Mouse (Mus musculus) embryonic facial prominence, embryonic 15.5 days (tissue): ENCODE measurements around the gene Gstp1. TPM values are rescaled to one million over a fixed set of nuclear protein-coding genes. Genes with fewer than 3 reads are reported as not detected.
"Not testable (repeated sequence)": the region's sequence is repeated elsewhere in the genome, so short reads cannot be mapped to it uniquely, and the experiment has no call there.

Source experiments
- ATAC-seq: fragments of 200-750 bp; cut with Nextera tagmentation; 2 replicates; pipeline ENCODE4 v1.8.0; 2017; ENCODE audit warnings: low read depth, moderate TSS enrichment; ENCODE audit not compliant: insufficient number of reproducible peaks, low FRiP score, low TSS enrichment
- H3K27ac ChIP-seq: fragments of 300-500 bp; sonication (generic); replicated peaks from 2 replicates; pipeline ENCODE4 v1.5.1; 2015; ENCODE audit warnings: mild to moderate bottlenecking, inconsistent platforms
- H3K27me3 ChIP-seq: fragments of 300-500 bp; sonication (generic); 2 replicates; pipeline ENCODE4 v1.6.1; 2015; ENCODE audit warnings: inconsistent platforms
- H3K36me3 ChIP-seq: fragments of 300-500 bp; sonication (generic); 2 replicates; pipeline ENCODE4 v1.6.1; 2015; ENCODE audit warnings: mild to moderate bottlenecking, inconsistent platforms
- H3K4me1 ChIP-seq: fragments of 300-500 bp; sonication (generic); 2 replicates; pipeline ENCODE4 v1.6.1; 2015; ENCODE audit warnings: inconsistent platforms
- H3K4me2 ChIP-seq: fragments of 300-500 bp; sonication (generic); replicated peaks from 2 replicates; pipeline ENCODE4 v1.6.1; 2015; ENCODE audit warnings: mild to moderate bottlenecking, inconsistent platforms
- H3K4me3 ChIP-seq: fragments of 300-500 bp; sonication (generic); replicated peaks from 2 replicates; pipeline ENCODE4 v1.5.1; 2015; ENCODE audit warnings: mild to moderate bottlenecking, inconsistent platforms
- H3K9ac ChIP-seq: fragments of 300-500 bp; sonication (generic); 2 replicates; pipeline ENCODE4 v1.6.1; 2015; ENCODE audit warnings: inconsistent platforms
- H3K9me3 ChIP-seq: fragments of 300-500 bp; sonication (generic); replicated peaks from 2 replicates; pipeline ENCODE4 v1.6.1; 2016; ENCODE audit warnings: inconsistent platforms
- WGBS: fragments of 180-500 bp; shearing (Covaris S2); methylation state at CpG from one replicate; pipeline ENCODE4 v1.1.7; 2015; 5-methylcytosine and 5-hydroxymethylcytosine counted together
- polyA plus RNA-seq: library from polyadenylated mRNA; unstranded; fragments of >200 nt; fragmentation: Nextera tagmentation; extraction: Ambion mirVana; gene quantifications from 2 replicates; pipeline ENCODE4 v1.2.1, GENCODE M21; 2015

Gstp1 gene
- polyA plus RNA-seq, 1 experiment from 2014 or later, result 558 TPM

- WGBS, result 87% methylated on average over 8 of the region's 8 CpGs
- H3K4me3 ChIP-seq, H3K4me2 ChIP-seq, H3K9ac ChIP-seq, H3K9me3 ChIP-seq, H3K27ac ChIP-seq, ATAC-seq, H3K27me3 ChIP-seq, H3K36me3 ChIP-seq: not testable (repeated sequence)
- H3K4me1 ChIP-seq, result peaks cover 14% of the 10 kb centered on the region
These were observed 22.5 kb upstream of the Gstp1 start for GRCm38 (mm10) chr19:4060044-4060898.

GRCm38 (mm10) chr19:4059069-4059740 lies 21.4 kb upstream of the Gstp1 start, which contains the start of gene Gstp3:
Gstp3 (minus strand) TSS chr19:4059569.
- whole genome bisulfite sequencing, result 74% methylated on average over 15 of the region's 15 CpGs
- no peak for ATAC-seq

GRCm38 (mm10) chr19:4058581-4058980 lies 20.8 kb upstream of the Gstp1 start:
- H3K9ac ChIP-seq, result no peak overlapping the region
- H3K27ac ChIP-seq, result no peak overlapping the region
- 87% methylated on average over 5 of the region's 5 CpGs for WGBS
- no peak for ATAC-seq
- H3K4me1 ChIP-seq, result peaks cover 16% of the 10 kb centered on the region
- no peak overlapping the region for H3K4me2 ChIP-seq
- no peak overlapping the region for H3K4me3 ChIP-seq
- H3K9me3 ChIP-seq, result no peaks in the 10 kb centered on the region
- no peaks in the 10 kb centered on the region for H3K27me3 ChIP-seq
- H3K36me3 ChIP-seq, result no peaks in the 10 kb centered on the region

More at GRCm38 (mm10) chr19:4059069-4059740, 21.4 kb upstream of the Gstp1 start, which contains the start of gene Gstp3:
- H3K4me3 ChIP-seq, result no peak within 1 kb of the TSS
- no peak within 1 kb of the TSS for H3K9ac ChIP-seq
- no peaks in the 10 kb centered on the region for H3K27me3 ChIP-seq
- no peaks in the 10 kb centered on the region for H3K9me3 ChIP-seq
- H3K36me3 ChIP-seq, result no peaks in the 10 kb centered on the region
- no peak within 1 kb of the TSS for H3K4me2 ChIP-seq
- H3K4me1 ChIP-seq, result peaks cover 16% of the 10 kb centered on the region
- no peak within 1 kb of the TSS for H3K27ac ChIP-seq

- Histone ChIP-seq H3K27me3 (no peaks in the 10 kb centered on the region), H3K27ac (no peak overlapping the region), H3K4me1 (peaks cover 16% of the 10 kb centered on the region), H3K9ac (no peak overlapping the region), H3K4me3 (no peak overlapping the region), H3K4me2 (no peak overlapping the region), H3K9me3 (no peaks in the 10 kb centered on the region), H3K36me3 (no peaks in the 10 kb centered on the region)
- ATAC-seq, result no peak
- 88% methylated on average over 7 of the region's 7 CpGs for WGBS
These were observed 20.2 kb upstream of the Gstp1 start for GRCm38 (mm10) chr19:4057962-4058361.

- Histone ChIP-seq H3K9ac (no peak overlapping the region), H3K4me2 (no peak overlapping the region), H3K4me1 (peaks cover 16% of the 10 kb centered on the region), H3K36me3 (no peaks in the 10 kb centered on the region), H3K9me3 (no peaks in the 10 kb centered on the region), H3K27me3 (no peaks in the 10 kb centered on the region), H3K27ac (no peak overlapping the region), H3K4me3 (no peak overlapping the region)
- WGBS, result 84% methylated on average over 13 of the region's 13 CpGs
- no peak for ATAC-seq
These were observed 19.6 kb upstream of the Gstp1 start for GRCm38 (mm10) chr19:4057389-4057788.

- no peak for ATAC-seq
- Histone ChIP-seq H3K9ac (no peak overlapping the region), H3K27me3 (no peaks in the 10 kb centered on the region), H3K4me2 (no peak overlapping the region), H3K4me3 (no peak overlapping the region), H3K36me3 (no peaks in the 10 kb centered on the region), H3K27ac (no peak overlapping the region), H3K4me1 (peaks cover 16% of the 10 kb centered on the region), H3K9me3 (no peaks in the 10 kb centered on the region)
- 42% methylated on average over 4 of the region's 4 CpGs for WGBS
These were observed 18.9 kb upstream of the Gstp1 start for GRCm38 (mm10) chr19:4056727-4057126.

GRCm38 (mm10) chr19:4055947-4056693 lies 18.3 kb upstream of the Gstp1 start:
- Histone ChIP-seq H3K27me3 (no peaks in the 10 kb centered on the region), H3K9ac (no peak overlapping the region)
- WGBS, result 44% methylated on average over 15 of the region's 15 CpGs

GRCm38 (mm10) chr19:4055216-4055946 lies 17.6 kb upstream of the Gstp1 start:
- no peaks in the 10 kb centered on the region for H3K36me3 ChIP-seq
- no peak for ATAC-seq
- H3K4me2 ChIP-seq, result no peak overlapping the region
- H3K9me3 ChIP-seq, result no peaks in the 10 kb centered on the region
- H3K9ac ChIP-seq, result no peak overlapping the region
- 55% methylated on average over 8 of the region's 8 CpGs for WGBS
- no peaks in the 10 kb centered on the region for H3K27me3 ChIP-seq
- H3K27ac ChIP-seq, result no peak overlapping the region
- no peak overlapping the region for H3K4me3 ChIP-seq
- H3K4me1 ChIP-seq, result peaks cover 16% of the 10 kb centered on the region

More at GRCm38 (mm10) chr19:4055947-4056693, 18.3 kb upstream of the Gstp1 start:
- no peak overlapping the region for H3K4me2 ChIP-seq
- no peaks in the 10 kb centered on the region for H3K9me3 ChIP-seq
- H3K27ac ChIP-seq, result no peak overlapping the region
- H3K4me3 ChIP-seq, result no peak overlapping the region
- H3K4me1 ChIP-seq, result peaks cover 16% of the 10 kb centered on the region
- no peak for ATAC-seq
- H3K36me3 ChIP-seq, result no peaks in the 10 kb centered on the region

GRCm38 (mm10) chr19:4054613-4055012 lies 16.8 kb upstream of the Gstp1 start:
- Histone ChIP-seq H3K27ac (no peak overlapping the region), H3K27me3 (no peaks in the 10 kb centered on the region), H3K4me3 (no peak overlapping the region), H3K4me2 (no peak overlapping the region), H3K9me3 (no peaks in the 10 kb centered on the region), H3K9ac (no peak overlapping the region), H3K4me1 (peaks cover 16% of the 10 kb centered on the region), H3K36me3 (no peaks in the 10 kb centered on the region)
- ATAC-seq, result no peak
- 84% methylated on average over 5 of the region's 5 CpGs for WGBS

- no peak for ATAC-seq
- 65% methylated on average over 5 of the region's 5 CpGs for WGBS
- H3K4me2 ChIP-seq, result no peak overlapping the region
- no peak overlapping the region for H3K27ac ChIP-seq
- H3K4me3 ChIP-seq, result no peak overlapping the region
- H3K27me3 ChIP-seq, result no peaks in the 10 kb centered on the region
- H3K4me1 ChIP-seq, result peaks cover 16% of the 10 kb centered on the region
- H3K9me3 ChIP-seq, result no peaks in the 10 kb centered on the region
- no peak overlapping the region for H3K9ac ChIP-seq
- no peaks in the 10 kb centered on the region for H3K36me3 ChIP-seq
These were observed 14.8 kb upstream of the Gstp1 start for GRCm38 (mm10) chr19:4052516-4053030.
